Mouse (Mus musculus): Measurements from ENCODE around the gene Ciao2b. TPM values are rescaled to one million over a fixed set of nuclear protein-coding genes. Genes with fewer than 3 reads are reported as not detected.
A peak's percentile ranks its signal among the peaks of the same experiment; 100 is the strongest.
"Not testable (repeated sequence)": the region's sequence is repeated elsewhere in the genome, so short reads cannot be mapped to it uniquely, and the experiment has no call there.

Ciao2b gene
- 35.7 and 37.5 TPM in 2 replicates for polyA plus RNA-seq (2012; rRNA removed)

DNA sequence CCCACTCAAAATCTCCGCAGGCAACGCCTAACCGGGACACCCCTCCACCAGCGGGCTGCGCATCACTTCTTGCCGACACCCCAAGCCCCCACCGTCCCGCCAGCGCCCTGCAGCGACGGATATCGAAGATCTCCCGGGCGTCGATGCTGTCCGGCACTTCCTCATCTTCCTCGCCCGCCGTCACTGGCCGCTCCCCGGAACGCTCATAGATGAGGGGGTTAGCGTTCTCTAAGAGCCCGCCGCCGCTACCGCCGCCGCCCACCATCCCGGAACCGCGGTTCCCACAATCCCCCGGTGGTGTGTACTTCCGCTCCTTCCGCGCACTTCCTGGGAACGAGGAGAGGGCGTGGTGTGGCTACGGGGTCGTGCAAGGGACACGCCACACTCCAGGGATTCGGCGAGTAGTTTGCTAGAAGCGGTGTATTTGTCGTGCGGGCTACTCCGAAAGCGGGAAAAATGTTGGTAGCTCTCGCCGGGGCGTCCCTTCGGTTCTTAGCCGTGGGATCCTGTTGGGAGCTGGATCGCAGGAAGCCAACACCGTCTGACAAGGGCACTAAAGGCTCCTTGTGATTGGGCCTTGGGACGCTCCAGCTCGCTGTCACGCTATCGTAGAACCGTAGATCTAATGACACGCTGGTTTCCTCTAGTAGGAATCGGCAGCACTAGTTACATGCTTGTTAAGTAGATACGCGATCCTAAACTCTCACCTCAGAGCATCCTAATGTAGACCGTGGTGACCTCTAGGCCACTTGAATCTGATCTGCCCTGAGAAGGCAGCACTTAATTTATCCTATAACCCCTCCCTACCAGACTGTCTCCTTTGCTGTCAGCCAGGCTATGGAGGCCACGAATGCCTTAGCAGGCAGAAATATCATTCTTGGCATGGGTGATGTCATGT, at the start of gene Ciao2b:
Ciao2b (minus strand) TSS at position 540 of the 898 bp plus-strand sequence.
- H3K27ac ChIP-seq (ENCODE audit: insufficient read depth, low read length): peak within 1 kb of the TSS; percentile 76
- peaks cover 5% of the 10 kb centered on the region; the same call in 1 of the 2 replicates for H3K4me1 ChIP-seq (ENCODE audit: control insufficient read depth, insufficient read depth, insufficient read length)
- no peaks in the 10 kb centered on the region for H3K27me3 ChIP-seq (ENCODE audit: control insufficient read depth, insufficient read depth, low read length)
- peak within 1 kb of the TSS; percentile 81 for H3K4me3 ChIP-seq (ENCODE audit: extremely low read depth, insufficient read depth, insufficient read length)
- peak in 1 of 2 experiments; percentile 83 for DNase-seq (ENCODE audit: low read depth in 1 of 2, low spot score in 2 of 2)
- TF ChIP-seq CTCF (IDR thresholded peaks at IDR 0.05; ENCODE audit: extremely low read depth, insufficient read depth, insufficient read length, insufficient replicate concordance) (no peak), POLR2A (IDR thresholded peaks at IDR 0.05; ENCODE audit: low read depth, low read length) (peak; percentile 8; the same call in 1 of the 2 replicates)
- H3K36me3 ChIP-seq (ENCODE audit: control insufficient read depth, insufficient read depth, low read length): peaks cover 4% of the 10 kb centered on the region
- WGBS: under 1% methylated on average over 66 of the region's 66 CpGs

DNA sequence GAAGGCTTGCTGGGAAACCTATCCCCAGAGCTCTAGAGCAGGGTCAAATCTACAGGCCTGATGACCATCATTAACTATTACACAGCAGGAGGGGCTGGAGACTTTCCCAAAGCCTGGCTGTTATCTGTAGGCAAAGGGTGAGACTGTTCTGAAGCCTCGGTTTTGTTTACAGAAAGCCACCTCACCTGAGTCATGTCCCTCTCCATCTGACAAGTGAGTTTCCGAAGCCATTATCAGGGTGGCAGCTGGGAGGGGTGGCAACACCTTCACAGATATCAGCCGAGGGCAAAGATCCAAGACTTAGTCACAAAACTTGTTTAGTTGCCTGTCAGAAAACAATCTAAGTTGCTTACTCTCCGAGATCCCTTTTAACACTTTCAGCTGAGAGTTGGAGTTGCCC, 46.7 kb upstream of the Ciao2b start:
- H3K27me3 ChIP-seq (ENCODE audit: control insufficient read depth, insufficient read depth, low read length): no peaks in the 10 kb centered on the region
- no peaks in the 10 kb centered on the region for H3K4me1 ChIP-seq (ENCODE audit: control insufficient read depth, insufficient read depth, insufficient read length)
- DNase-seq (ENCODE audit: low read depth in 1 of 2, low spot score in 2 of 2): no peak
- 67% methylated on average over 4 of the region's 4 CpGs for WGBS
- no peak overlapping the region for H3K4me3 ChIP-seq (ENCODE audit: extremely low read depth, insufficient read depth, insufficient read length)
- H3K27ac ChIP-seq (ENCODE audit: insufficient read depth, low read length): no peak overlapping the region
- H3K36me3 ChIP-seq (ENCODE audit: control insufficient read depth, insufficient read depth, low read length): no peaks in the 10 kb centered on the region
- TF ChIP-seq POLR2A (IDR thresholded peaks at IDR 0.05; ENCODE audit: low read depth, low read length): no peak
- no peak for TF ChIP-seq CTCF (IDR thresholded peaks at IDR 0.05; ENCODE audit: extremely low read depth, insufficient read depth, insufficient read length, insufficient replicate concordance)

DNA sequence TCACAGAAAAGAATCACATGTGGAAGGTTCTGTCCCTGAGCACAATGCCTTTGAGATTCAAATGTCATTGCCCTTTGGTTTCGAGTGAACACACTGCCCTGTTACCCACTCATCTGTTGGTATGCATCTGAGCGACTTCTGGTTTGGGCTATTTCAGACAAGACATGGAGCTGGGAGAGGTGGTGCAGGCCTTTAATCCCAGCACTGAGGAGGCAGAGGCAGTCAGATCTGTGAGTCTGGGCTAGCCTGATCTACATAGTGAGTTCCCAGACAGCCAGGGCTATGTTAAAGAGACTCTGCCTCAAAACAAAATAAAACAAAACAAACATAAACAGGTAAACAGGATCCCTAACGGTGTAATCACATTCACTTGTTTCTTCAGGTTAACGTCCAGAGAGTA, 13.8 kb upstream of the Ciao2b start:
- Histone ChIP-seq H3K36me3 (ENCODE audit: control insufficient read depth, insufficient read depth, low read length) (no peaks in the 10 kb centered on the region), H3K27ac (ENCODE audit: insufficient read depth, low read length) (no peak overlapping the region), H3K27me3 (ENCODE audit: control insufficient read depth, insufficient read depth, low read length) (no peaks in the 10 kb centered on the region), H3K4me3 (ENCODE audit: extremely low read depth, insufficient read depth, insufficient read length) (no peak overlapping the region), H3K4me1 (ENCODE audit: control insufficient read depth, insufficient read depth, insufficient read length) (no peaks in the 10 kb centered on the region)
- TF ChIP-seq CTCF (IDR thresholded peaks at IDR 0.05; ENCODE audit: extremely low read depth, insufficient read depth, insufficient read length, insufficient replicate concordance): no peak
- no peak for TF ChIP-seq POLR2A (IDR thresholded peaks at IDR 0.05; ENCODE audit: low read depth, low read length)
- WGBS: 82% methylated on average over 4 of the region's 4 CpGs
- no peak for DNase-seq (ENCODE audit: low read depth in 1 of 2, low spot score in 2 of 2)

DNA sequence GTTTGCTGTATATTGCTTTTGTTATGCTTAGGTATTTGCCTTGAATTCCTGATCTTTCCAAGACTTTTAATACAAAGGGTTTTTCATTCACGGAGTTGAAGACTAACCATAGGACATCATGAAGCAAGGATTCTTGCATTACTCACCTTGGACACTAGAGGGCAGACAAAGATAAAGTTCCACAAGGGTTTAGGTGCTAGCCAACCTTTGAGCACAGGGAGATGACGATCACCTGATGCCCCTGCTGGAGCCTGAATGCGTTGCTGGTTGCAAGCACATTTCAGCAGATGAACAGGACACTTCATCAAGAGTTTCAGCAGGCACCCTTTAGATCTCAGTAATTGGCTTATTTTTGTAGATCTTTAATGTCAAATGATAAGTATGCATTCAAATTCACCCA, 13.2 kb upstream of the Ciao2b start:
- TF ChIP-seq POLR2A (IDR thresholded peaks at IDR 0.05; ENCODE audit: low read depth, low read length): no peak
- peak; percentile 75; the same call in 1 of the 2 replicates for TF ChIP-seq CTCF (IDR thresholded peaks at IDR 0.05; ENCODE audit: extremely low read depth, insufficient read depth, insufficient read length, insufficient replicate concordance)
- Histone ChIP-seq H3K4me3 (ENCODE audit: extremely low read depth, insufficient read depth, insufficient read length) (no peak overlapping the region), H3K27ac (ENCODE audit: insufficient read depth, low read length) (no peak overlapping the region), H3K36me3 (ENCODE audit: control insufficient read depth, insufficient read depth, low read length) (no peaks in the 10 kb centered on the region), H3K27me3 (ENCODE audit: control insufficient read depth, insufficient read depth, low read length) (no peaks in the 10 kb centered on the region), H3K4me1 (ENCODE audit: control insufficient read depth, insufficient read depth, insufficient read length) (no peaks in the 10 kb centered on the region)
- WGBS: 2% methylated on average over 3 of the region's 3 CpGs
- DNase-seq (ENCODE audit: low read depth in 1 of 2, low spot score in 2 of 2): peak; percentile 69 to 80

DNA sequence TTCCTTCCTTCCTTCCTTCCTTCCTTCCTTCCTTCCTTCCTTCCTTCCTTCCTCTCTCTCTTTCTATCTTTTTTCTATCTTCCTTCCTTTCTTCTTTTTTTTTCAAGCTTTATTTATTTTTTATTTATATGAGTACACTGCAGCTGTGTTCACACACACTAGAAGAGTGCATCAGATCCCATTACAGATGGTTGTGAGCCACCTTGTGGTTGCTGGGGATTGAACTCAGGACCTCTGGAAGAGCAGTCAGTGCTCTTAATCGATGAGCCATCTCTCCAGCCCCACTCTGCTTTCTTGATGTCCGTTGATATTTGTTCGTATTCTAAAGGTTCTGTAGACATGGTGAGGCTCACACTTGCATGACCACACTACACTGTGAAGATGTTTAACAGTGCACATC, 2.4 kb upstream of the Ciao2b start:
- not testable (repeated sequence) for H3K4me3 ChIP-seq (ENCODE audit: extremely low read depth, insufficient read depth, insufficient read length); H3K36me3 ChIP-seq (ENCODE audit: control insufficient read depth, insufficient read depth, low read length); H3K27me3 ChIP-seq (ENCODE audit: control insufficient read depth, insufficient read depth, low read length); DNase-seq (ENCODE audit: low read depth in 1 of 2, low spot score in 2 of 2); H3K27ac ChIP-seq (ENCODE audit: insufficient read depth, low read length); H3K4me1 ChIP-seq (ENCODE audit: control insufficient read depth, insufficient read depth, insufficient read length)
- peak; percentile 6; the same call in 1 of the 2 replicates for TF ChIP-seq CTCF (IDR thresholded peaks at IDR 0.05; ENCODE audit: extremely low read depth, insufficient read depth, insufficient read length, insufficient replicate concordance)
- WGBS: 75% methylated on average over 3 of the region's 3 CpGs

DNA sequence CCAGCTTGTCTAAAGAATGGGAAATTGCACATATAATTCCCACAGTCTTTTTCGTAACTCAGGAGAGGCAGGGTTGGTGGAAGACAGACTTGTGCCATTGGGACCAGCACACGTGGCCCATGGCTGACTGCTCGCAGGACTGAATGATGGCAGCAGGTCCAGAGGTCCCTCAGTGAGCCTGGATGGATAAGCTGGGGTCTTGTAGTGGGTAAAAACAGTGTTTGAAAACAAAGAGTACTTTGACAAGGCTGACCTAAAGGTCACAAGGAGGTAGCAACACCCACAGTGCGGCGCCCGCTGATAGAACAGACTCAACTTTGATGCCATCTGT, 524 bp upstream of the Ciao2b start:
- Histone ChIP-seq H3K4me3 (ENCODE audit: extremely low read depth, insufficient read depth, insufficient read length) (peak overlapping the region; percentile 81; the same call in 1 of the 2 replicates), H3K27ac (ENCODE audit: insufficient read depth, low read length) (0 out of 2 replicates have a peak overlapping the region, but pooled peaks have one; percentile 76), H3K27me3 (ENCODE audit: control insufficient read depth, insufficient read depth, low read length) (no peaks in the 10 kb centered on the region), H3K4me1 (ENCODE audit: control insufficient read depth, insufficient read depth, insufficient read length) (peaks cover 5% of the 10 kb centered on the region; the same call in 1 of the 2 replicates), H3K36me3 (ENCODE audit: control insufficient read depth, insufficient read depth, low read length) (peaks cover 4% of the 10 kb centered on the region)
- WGBS: 67% methylated on average over 6 of the region's 6 CpGs
- TF ChIP-seq CTCF (IDR thresholded peaks at IDR 0.05; ENCODE audit: extremely low read depth, insufficient read depth, insufficient read length, insufficient replicate concordance): no peak
- TF ChIP-seq POLR2A (IDR thresholded peaks at IDR 0.05; ENCODE audit: low read depth, low read length): no peak
- DNase-seq (ENCODE audit: low read depth in 1 of 2, low spot score in 2 of 2): no peak
